Mouse (Mus musculus) intestine, embryonic 15.5 days (tissue): ENCODE data around the gene Klk1b24. TPM values are rescaled to one million over a fixed set of nuclear protein-coding genes. Genes with fewer than 3 reads are reported as not detected.

ENCODE experiments used
- ATAC-seq: fragments of 200-750 bp; cut with Nextera tagmentation; 2 replicates; pipeline ENCODE4 v1.8.0; 2017; ENCODE audit warnings: moderate TSS enrichment, moderate library complexity
- H3K27ac ChIP-seq: fragments of 300-500 bp; sonication (generic); 2 replicates; pipeline ENCODE4 v1.5.1; 2015; ENCODE audit warnings: mild to moderate bottlenecking, inconsistent platforms
- H3K27me3 ChIP-seq: fragments of 300-500 bp; sonication (generic); replicated peaks from 2 replicates; pipeline ENCODE4 v1.6.1; 2015; ENCODE audit warnings: inconsistent platforms
- H3K36me3 ChIP-seq: fragments of 300-500 bp; sonication (generic); 2 replicates; pipeline ENCODE4 v1.6.1; 2015; ENCODE audit warnings: inconsistent platforms
- H3K4me1 ChIP-seq: fragments of 300-500 bp; sonication (generic); replicated peaks from 2 replicates; pipeline ENCODE4 v1.6.1; 2015; ENCODE audit warnings: inconsistent platforms
- H3K4me2 ChIP-seq: fragments of 300-500 bp; sonication (generic); replicated peaks from 2 replicates; pipeline ENCODE4 v1.6.1; 2015; ENCODE audit warnings: mild to moderate bottlenecking, inconsistent platforms
- H3K4me3 ChIP-seq: fragments of 300-500 bp; sonication (generic); replicated peaks from 2 replicates; pipeline ENCODE4 v1.5.1; 2015; ENCODE audit warnings: inconsistent platforms
- H3K9ac ChIP-seq: fragments of 300-500 bp; sonication (generic); 2 replicates; pipeline ENCODE4 v1.6.1; 2015; ENCODE audit warnings: inconsistent platforms
- H3K9me3 ChIP-seq: fragments of 300-500 bp; sonication (generic); 2 replicates; pipeline ENCODE4 v1.6.1; 2016; ENCODE audit warnings: inconsistent platforms
- WGBS: fragments of 180-500 bp; shearing (Covaris S2); methylation state at CpG from one replicate; pipeline ENCODE4 v1.1.7; 2015; 5-methylcytosine and 5-hydroxymethylcytosine counted together
- polyA plus RNA-seq: library from polyadenylated mRNA; unstranded; fragments of >200 nt; fragmentation: Nextera tagmentation; extraction: Ambion mirVana; gene quantifications from 2 replicates; pipeline ENCODE4 v1.2.1, GENCODE M21; 2015

The Klk1b24 gene
- polyA plus RNA-seq, 1 experiment from 2014 or later = not detected

- no peak for ATAC-seq
- Histone ChIP-seq H3K4me1 (peaks cover 6% of the 10 kb centered on the region; the same call in 1 of the 2 replicates), H3K4me3 (no peak overlapping the region), H3K27ac (no peak overlapping the region), H3K27me3 (no peaks in the 10 kb centered on the region), H3K4me2 (no peak overlapping the region), H3K9ac (no peak overlapping the region), H3K36me3 (no peaks in the 10 kb centered on the region), H3K9me3 (no peaks in the 10 kb centered on the region)
- WGBS = 46% methylated on average over 1 of the region's 1 CpGs
Measured at GRCm38 (mm10) chr7:44240712-44241111, 52.7 kb downstream of the Klk1b24 start.

- 63% methylated on average over 2 of the region's 2 CpGs for WGBS
- H3K27me3 ChIP-seq = no peaks in the 10 kb centered on the region
- ATAC-seq = no peak
Measured at GRCm38 (mm10) chr7:44241163-44241562, 53.1 kb downstream of the Klk1b24 start.

More at GRCm38 (mm10) chr7:44241163-44241562, 53.1 kb downstream of the Klk1b24 start:
- H3K27ac ChIP-seq = no peak overlapping the region
- no peaks in the 10 kb centered on the region for H3K36me3 ChIP-seq
- H3K9me3 ChIP-seq = no peaks in the 10 kb centered on the region
- peaks cover 6% of the 10 kb centered on the region; the same call in 1 of the 2 replicates for H3K4me1 ChIP-seq
- H3K4me2 ChIP-seq = no peak overlapping the region
- H3K9ac ChIP-seq = no peak overlapping the region
- no peak overlapping the region for H3K4me3 ChIP-seq

Other genes starting within 250 kb of the Klk1b24 start
- gene Klk1b8, start 237.6 kb upstream of the Klk1b24 start, polyA plus RNA-seq = 0.16 and 0.59 TPM in 2 replicates
- not detected in 2 replicates for gene Klk1b1, start 221.5 kb upstream of the Klk1b24 start, polyA plus RNA-seq
- not detected in 2 replicates for gene Klk1b9, start 212.2 kb upstream of the Klk1b24 start, polyA plus RNA-seq
- not detected in 2 replicates for gene Klk1b11, start 192.4 kb upstream of the Klk1b24 start, polyA plus RNA-seq
- not detected in 2 replicates for gene Klk1b26, start 176.1 kb upstream of the Klk1b24 start, polyA plus RNA-seq
- gene Klk1b27, start 135.9 kb upstream of the Klk1b24 start, polyA plus RNA-seq = not detected in 2 replicates
- not detected in 2 replicates for gene Klk1b21, start 85.9 kb upstream of the Klk1b24 start, polyA plus RNA-seq
- gene Klk1b22, start 75.6 kb upstream of the Klk1b24 start, polyA plus RNA-seq = not detected in 2 replicates
- gene Klk1b16, start 51.5 kb upstream of the Klk1b24 start, polyA plus RNA-seq = 0.11 TPM in 1 of 2 replicates, not detected in the other
- gene Klk1b3, start 10.0 kb downstream of the Klk1b24 start, polyA plus RNA-seq = 0.38 and 0.51 TPM in 2 replicates
- gene Klk1b4, start 19.2 kb downstream of the Klk1b24 start, polyA plus RNA-seq = not detected in 2 replicates
- not detected in 2 replicates for gene Klk1b5, start 27.7 kb downstream of the Klk1b24 start, polyA plus RNA-seq
- 13.1 and 30.8 TPM in 2 replicates for gene Klk1, start 37.1 kb downstream of the Klk1b24 start, polyA plus RNA-seq
- gene Gm36864, start 47.9 kb downstream of the Klk1b24 start, polyA plus RNA-seq = not detected in 2 replicates
- gene 1700028J19Rik, start 58.5 kb downstream of the Klk1b24 start, polyA plus RNA-seq = 1.3 and 1.6 TPM in 2 replicates
- 124 and 127 TPM in 2 replicates for gene 2410002F23Rik, start 58.5 kb downstream of the Klk1b24 start, polyA plus RNA-seq
- not detected in 2 replicates for gene Acp4, start 69.1 kb downstream of the Klk1b24 start, polyA plus RNA-seq
- gene Gm15517, start 73.2 kb downstream of the Klk1b24 start, polyA plus RNA-seq = not detected in 2 replicates
- gene Clec11a, start 118.7 kb downstream of the Klk1b24 start, polyA plus RNA-seq = 7.2 and 8.0 TPM in 2 replicates
- gene Shank1, start 122.0 kb downstream of the Klk1b24 start, polyA plus RNA-seq = 1.7 and 1.9 TPM in 2 replicates
- 0.90 and 1.9 TPM in 2 replicates for gene Syt3, start 195.9 kb downstream of the Klk1b24 start, polyA plus RNA-seq
- gene 1700008O03Rik, start 197.6 kb downstream of the Klk1b24 start, polyA plus RNA-seq = 0.48 and 0.99 TPM in 2 replicates
- gene Lrrc4b, start 240.8 kb downstream of the Klk1b24 start, polyA plus RNA-seq = 0.82 and 0.86 TPM in 2 replicates